Mouse (Mus musculus): Measurements from ENCODE around the gene Olfr1176. TPM values are rescaled to one million over a fixed set of nuclear protein-coding genes. Genes with fewer than 3 reads are reported as not detected.

Gene Olfr1176
- total RNA-seq (2014; rRNA removed) (not detected in 2 replicates), polyA plus RNA-seq (2012; rRNA removed) (not detected in 2 replicates)

DNA sequence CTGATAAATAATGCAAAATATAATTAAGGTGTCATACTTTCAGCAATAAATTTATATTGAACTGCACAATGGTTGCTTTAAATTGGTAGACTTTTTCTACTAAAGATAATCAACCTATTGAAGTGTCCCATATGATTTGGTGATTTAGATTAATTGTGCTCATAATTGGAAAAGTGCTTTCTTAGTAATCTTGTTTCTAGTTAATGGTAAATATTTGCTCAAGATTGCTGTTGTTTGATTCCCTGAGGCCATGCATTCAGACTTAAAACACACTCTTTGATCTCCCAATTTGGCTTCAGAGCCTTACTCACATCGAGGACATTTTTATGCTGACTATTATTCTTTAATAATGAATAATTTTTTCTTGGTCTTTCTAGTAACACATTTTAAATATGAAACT, at the start of gene Olfr1176:
Gene Olfr1176 (plus strand): TSS at position 301 of the 400 bp plus-strand sequence.
- no peak within 1 kb of the TSS for H3K9ac ChIP-seq (ENCODE audit: low read depth, low read length)
- WGBS: 51% methylated on average over 1 of the region's 1 CpGs

DNA sequence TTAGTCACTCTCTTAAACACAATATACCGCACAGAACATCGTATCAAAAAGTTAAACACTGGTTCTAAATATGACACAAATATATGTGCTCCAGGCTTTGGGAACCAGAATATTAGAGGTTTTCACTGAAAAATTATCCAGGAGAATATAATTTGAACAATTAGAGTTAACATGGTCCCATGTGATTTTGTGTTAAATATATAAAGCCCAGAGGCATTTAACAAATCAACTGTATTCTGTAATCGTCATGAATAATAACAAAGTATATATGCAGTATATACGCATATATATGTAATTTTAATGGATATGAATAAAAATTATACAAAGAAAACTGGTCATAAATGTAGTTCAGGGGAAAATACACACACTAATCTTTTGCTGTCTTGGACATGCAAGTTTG, 21.5 kb upstream of the Olfr1176 start, which contains the start of gene Olfr1174-ps:
Gene Olfr1174-ps (minus strand): TSS at position 101 of the 400 bp plus-strand sequence.
- no peaks in the 10 kb centered on the region for H3K79me2 ChIP-seq (ENCODE audit: control insufficient read depth, insufficient read depth, low read length)
- H3K9ac ChIP-seq (ENCODE audit: low read depth, low read length): no peak within 1 kb of the TSS
- DNase-seq (ENCODE audit: extremely low read depth, low read depth, low spot score): no peak
- H3K36me3 ChIP-seq (ENCODE audit: control insufficient read depth, insufficient read depth, low read length): no peaks in the 10 kb centered on the region
- no peak for TF ChIP-seq CTCF (IDR thresholded peaks at IDR 0.05; ENCODE audit: low read depth, low read length)
- no peak for TF ChIP-seq POLR2A (IDR thresholded peaks at IDR 0.05; ENCODE audit: extremely low read depth, insufficient read depth, low read length)
- no peak within 1 kb of the TSS for H3K4me3 ChIP-seq (ENCODE audit: insufficient read depth, low read depth, low read length)
- H3K27ac ChIP-seq (replicated peaks; ENCODE audit: insufficient read depth, low read depth, low read length): no peak within 1 kb of the TSS
- no peaks in the 10 kb centered on the region for H3K4me1 ChIP-seq (ENCODE audit: control insufficient read depth, insufficient read depth, low read length)
- WGBS: 91% methylated on average over 4 of the region's 4 CpGs
- no peaks in the 10 kb centered on the region for H3K27me3 ChIP-seq (ENCODE audit: control insufficient read depth, insufficient read depth, low read length)

More for the DNA sequence above, at the start of gene Olfr1176:
- Histone ChIP-seq H3K27me3 (ENCODE audit: control insufficient read depth, insufficient read depth, low read length) (no peaks in the 10 kb centered on the region), H3K4me3 (ENCODE audit: insufficient read depth, low read depth, low read length) (no peak within 1 kb of the TSS), H3K4me1 (ENCODE audit: control insufficient read depth, insufficient read depth, low read length) (no peaks in the 10 kb centered on the region), H3K79me2 (ENCODE audit: control insufficient read depth, insufficient read depth, low read length) (no peaks in the 10 kb centered on the region), H3K36me3 (ENCODE audit: control insufficient read depth, insufficient read depth, low read length) (no peaks in the 10 kb centered on the region), H3K27ac (replicated peaks; ENCODE audit: insufficient read depth, low read depth, low read length) (no peak within 1 kb of the TSS)
- DNase-seq (ENCODE audit: extremely low read depth, low read depth, low spot score): no peak
- TF ChIP-seq POLR2A (IDR thresholded peaks at IDR 0.05; ENCODE audit: extremely low read depth, insufficient read depth, low read length) (no peak), CTCF (IDR thresholded peaks at IDR 0.05; ENCODE audit: low read depth, low read length) (no peak)

GRCm38 (mm10) chr2:88327115-88327514, 9.4 kb upstream of the Olfr1176 start, which contains the start of gene Olfr1175-ps:
Gene Olfr1175-ps, minus strand, starts transcription at chr2:88327215.
- Histone ChIP-seq H3K9ac (ENCODE audit: low read depth, low read length) (no peak within 1 kb of the TSS), H3K36me3 (ENCODE audit: control insufficient read depth, insufficient read depth, low read length) (no peaks in the 10 kb centered on the region), H3K27ac (replicated peaks; ENCODE audit: insufficient read depth, low read depth, low read length) (no peak within 1 kb of the TSS), H3K79me2 (ENCODE audit: control insufficient read depth, insufficient read depth, low read length) (no peaks in the 10 kb centered on the region), H3K4me1 (ENCODE audit: control insufficient read depth, insufficient read depth, low read length) (no peaks in the 10 kb centered on the region), H3K4me3 (ENCODE audit: insufficient read depth, low read depth, low read length) (no peak within 1 kb of the TSS), H3K27me3 (ENCODE audit: control insufficient read depth, insufficient read depth, low read length) (no peaks in the 10 kb centered on the region)
- TF ChIP-seq CTCF (IDR thresholded peaks at IDR 0.05; ENCODE audit: low read depth, low read length) (no peak), POLR2A (IDR thresholded peaks at IDR 0.05; ENCODE audit: extremely low read depth, insufficient read depth, low read length) (no peak)
- WGBS: 74% methylated on average over 2 of the region's 2 CpGs
- no peak for DNase-seq (ENCODE audit: extremely low read depth, low read depth, low spot score)

GRCm38 (mm10) chr2:88346392-88346791, 9.9 kb downstream of the Olfr1176 start, which contains the start of gene Olfr1177-ps:
Gene Olfr1177-ps, minus strand, starts transcription at chr2:88346492.
- Histone ChIP-seq H3K4me3 (ENCODE audit: insufficient read depth, low read depth, low read length) (no peak within 1 kb of the TSS), H3K4me1 (ENCODE audit: control insufficient read depth, insufficient read depth, low read length) (no peaks in the 10 kb centered on the region), H3K36me3 (ENCODE audit: control insufficient read depth, insufficient read depth, low read length) (no peaks in the 10 kb centered on the region), H3K27ac (replicated peaks; ENCODE audit: insufficient read depth, low read depth, low read length) (no peak within 1 kb of the TSS), H3K79me2 (ENCODE audit: control insufficient read depth, insufficient read depth, low read length) (no peaks in the 10 kb centered on the region), H3K9ac (ENCODE audit: low read depth, low read length) (no peak within 1 kb of the TSS), H3K27me3 (ENCODE audit: control insufficient read depth, insufficient read depth, low read length) (no peaks in the 10 kb centered on the region)
- WGBS: 72% methylated on average over 1 of the region's 1 CpGs
- DNase-seq (ENCODE audit: extremely low read depth, low read depth, low spot score): no peak
- no peak for TF ChIP-seq CTCF (IDR thresholded peaks at IDR 0.05; ENCODE audit: low read depth, low read length)
- no peak for TF ChIP-seq POLR2A (IDR thresholded peaks at IDR 0.05; ENCODE audit: extremely low read depth, insufficient read depth, low read length)

GRCm38 (mm10) chr2:88356304-88356703, 19.8 kb downstream of the Olfr1176 start:
- peak; percentile 17 for DNase-seq (ENCODE audit: extremely low read depth, low read depth, low spot score)
- H3K27me3 ChIP-seq (ENCODE audit: control insufficient read depth, insufficient read depth, low read length): no peaks in the 10 kb centered on the region
- 0% methylated on average over 2 of the region's 2 CpGs for WGBS
- TF ChIP-seq CTCF (IDR thresholded peaks at IDR 0.05; ENCODE audit: low read depth, low read length): peak; percentile 37
- TF ChIP-seq POLR2A (IDR thresholded peaks at IDR 0.05; ENCODE audit: extremely low read depth, insufficient read depth, low read length): no peak
- H3K4me3 ChIP-seq (ENCODE audit: insufficient read depth, low read depth, low read length): no peak overlapping the region
- no peaks in the 10 kb centered on the region for H3K79me2 ChIP-seq (ENCODE audit: control insufficient read depth, insufficient read depth, low read length)
- H3K9ac ChIP-seq (ENCODE audit: low read depth, low read length): no peak overlapping the region
- no peaks in the 10 kb centered on the region for H3K4me1 ChIP-seq (ENCODE audit: control insufficient read depth, insufficient read depth, low read length)
- H3K27ac ChIP-seq (replicated peaks; ENCODE audit: insufficient read depth, low read depth, low read length): no peak overlapping the region
- H3K36me3 ChIP-seq (ENCODE audit: control insufficient read depth, insufficient read depth, low read length): no peaks in the 10 kb centered on the region

- TF ChIP-seq CTCF (IDR thresholded peaks at IDR 0.05; ENCODE audit: low read depth, low read length): no peak
- no peak for TF ChIP-seq POLR2A (IDR thresholded peaks at IDR 0.05; ENCODE audit: extremely low read depth, insufficient read depth, low read length)
- DNase-seq (ENCODE audit: extremely low read depth, low read depth, low spot score): no peak
- H3K9ac ChIP-seq (ENCODE audit: low read depth, low read length): no peak within 1 kb of the TSS
- no peaks in the 10 kb centered on the region for H3K4me1 ChIP-seq (ENCODE audit: control insufficient read depth, insufficient read depth, low read length)
- no peak within 1 kb of the TSS for H3K27ac ChIP-seq (replicated peaks; ENCODE audit: insufficient read depth, low read depth, low read length)
- no peak within 1 kb of the TSS for H3K4me3 ChIP-seq (ENCODE audit: insufficient read depth, low read depth, low read length)
- H3K79me2 ChIP-seq (ENCODE audit: control insufficient read depth, insufficient read depth, low read length): no peaks in the 10 kb centered on the region
- H3K27me3 ChIP-seq (ENCODE audit: control insufficient read depth, insufficient read depth, low read length): no peaks in the 10 kb centered on the region
- H3K36me3 ChIP-seq (ENCODE audit: control insufficient read depth, insufficient read depth, low read length): no peaks in the 10 kb centered on the region
- WGBS: 77% methylated on average over 1 of the region's 1 CpGs
Measured at GRCm38 (mm10) chr2:88386762-88387161, 50.2 kb downstream of the Olfr1176 start, which contains the start of gene Olfr1178. Gene Olfr1178, plus strand, starts transcription at chr2:88387062.

Other genes with a start within 250 kb of the Olfr1176 start
- gene Olfr1164, start 242.8 kb upstream of the Olfr1176 start, total RNA-seq (2014; rRNA removed): not detected in 2 replicates
- gene Olfr1164, start 242.8 kb upstream of the Olfr1176 start, polyA plus RNA-seq (2012; rRNA removed): not detected in 2 replicates
- not detected in 2 replicates for gene Olfr1166, start 208.4 kb upstream of the Olfr1176 start, total RNA-seq (2014; rRNA removed)
- gene Olfr1166, start 208.4 kb upstream of the Olfr1176 start, polyA plus RNA-seq (2012; rRNA removed): not detected in 2 replicates
- not detected in 2 replicates for gene Olfr1167, start 181.5 kb upstream of the Olfr1176 start, total RNA-seq (2014; rRNA removed)
- not detected in 2 replicates for gene Olfr1167, start 181.5 kb upstream of the Olfr1176 start, polyA plus RNA-seq (2012; rRNA removed)
- gene Olfr1168, start 154.8 kb upstream of the Olfr1176 start, total RNA-seq (2014; rRNA removed): not detected in 2 replicates
- gene Olfr1168, start 154.8 kb upstream of the Olfr1176 start, polyA plus RNA-seq (2012; rRNA removed): not detected in 2 replicates
- gene Olfr1170, start 108.4 kb upstream of the Olfr1176 start, total RNA-seq (2014; rRNA removed): not detected in 2 replicates
- not detected in 2 replicates for gene Olfr1170, start 108.4 kb upstream of the Olfr1176 start, polyA plus RNA-seq (2012; rRNA removed)
- not detected in 2 replicates for gene Olfr1173, start 56.8 kb upstream of the Olfr1176 start, total RNA-seq (2014; rRNA removed)
- gene Olfr1173, start 56.8 kb upstream of the Olfr1176 start, polyA plus RNA-seq (2012; rRNA removed): not detected in 2 replicates
- gene Olfr1174-ps, start 21.6 kb upstream of the Olfr1176 start, total RNA-seq (2014; rRNA removed): not detected in 2 replicates
- not detected in 2 replicates for gene Olfr1174-ps, start 21.6 kb upstream of the Olfr1176 start, polyA plus RNA-seq (2012; rRNA removed)
- not detected in 2 replicates for gene Olfr1175-ps, start 9.5 kb upstream of the Olfr1176 start, total RNA-seq (2014; rRNA removed)
- not detected in 2 replicates for gene Olfr1175-ps, start 9.5 kb upstream of the Olfr1176 start, polyA plus RNA-seq (2012; rRNA removed)
- gene Olfr1177-ps, start 9.8 kb downstream of the Olfr1176 start, total RNA-seq (2014; rRNA removed): not detected in 2 replicates
- gene Olfr1177-ps, start 9.8 kb downstream of the Olfr1176 start, polyA plus RNA-seq (2012; rRNA removed): not detected in 2 replicates
- not detected in 2 replicates for gene Olfr1178, start 50.3 kb downstream of the Olfr1176 start, total RNA-seq (2014; rRNA removed)
- not detected in 2 replicates for gene Olfr1178, start 50.3 kb downstream of the Olfr1176 start, polyA plus RNA-seq (2012; rRNA removed)
- not detected in 2 replicates for gene Olfr1179, start 69.7 kb downstream of the Olfr1176 start, total RNA-seq (2014; rRNA removed)
- gene Olfr1179, start 69.7 kb downstream of the Olfr1176 start, polyA plus RNA-seq (2012; rRNA removed): not detected in 2 replicates
- not detected in 2 replicates for gene Olfr1180, start 82.4 kb downstream of the Olfr1176 start, total RNA-seq (2014; rRNA removed)
- gene Olfr1180, start 82.4 kb downstream of the Olfr1176 start, polyA plus RNA-seq (2012; rRNA removed): not detected in 2 replicates
- not detected in 2 replicates for gene Olfr1181, start 89.5 kb downstream of the Olfr1176 start, total RNA-seq (2014; rRNA removed)
- gene Olfr1181, start 89.5 kb downstream of the Olfr1176 start, polyA plus RNA-seq (2012; rRNA removed): not detected in 2 replicates
- gene Gm13757, start 112.4 kb downstream of the Olfr1176 start, total RNA-seq (2014; rRNA removed): not detected in 2 replicates
- gene Gm13757, start 112.4 kb downstream of the Olfr1176 start, polyA plus RNA-seq (2012; rRNA removed): not detected in 2 replicates
- gene Olfr1183, start 118.1 kb downstream of the Olfr1176 start, total RNA-seq (2014; rRNA removed): not detected in 2 replicates
- gene Olfr1183, start 118.1 kb downstream of the Olfr1176 start, polyA plus RNA-seq (2012; rRNA removed): not detected in 2 replicates
- not detected in 2 replicates for gene Olfr1184, start 146.9 kb downstream of the Olfr1176 start, total RNA-seq (2014; rRNA removed)
- gene Olfr1184, start 146.9 kb downstream of the Olfr1176 start, polyA plus RNA-seq (2012; rRNA removed): not detected in 2 replicates
- gene Olfr1185-ps1, start 156.6 kb downstream of the Olfr1176 start, total RNA-seq (2014; rRNA removed): not detected in 2 replicates
- not detected in 2 replicates for gene Olfr1185-ps1, start 156.6 kb downstream of the Olfr1176 start, polyA plus RNA-seq (2012; rRNA removed)
- not detected in 2 replicates for gene Olfr1186, start 181.8 kb downstream of the Olfr1176 start, total RNA-seq (2014; rRNA removed)
- gene Olfr1186, start 181.8 kb downstream of the Olfr1176 start, polyA plus RNA-seq (2012; rRNA removed): not detected in 2 replicates
- gene Olfr1188, start 220.2 kb downstream of the Olfr1176 start, total RNA-seq (2014; rRNA removed): not detected in 2 replicates
- not detected in 2 replicates for gene Olfr1188, start 220.2 kb downstream of the Olfr1176 start, polyA plus RNA-seq (2012; rRNA removed)
- gene Olfr1189, start 249.7 kb downstream of the Olfr1176 start, total RNA-seq (2014; rRNA removed): not detected in 2 replicates
- not detected in 2 replicates for gene Olfr1189, start 249.7 kb downstream of the Olfr1176 start, polyA plus RNA-seq (2012; rRNA removed)